Mouse (Mus musculus) left cerebral cortex, postnatal 10 days (tissue): Measurements from ENCODE around the gene Cdk15. TPM values are rescaled to one million over a fixed set of nuclear protein-coding genes. Genes with fewer than 3 reads are reported as not detected.

ENCODE experiments used
- DNase-seq, 2 experiments: peaks; one replicate each; pipeline ENCODE4 v3.0.0; 2021 to 2022; ENCODE audit warnings: low spot score in 2 of 2, mixed read lengths in 1 of 2; ENCODE audit errors: extremely low spot score in 1 of 2
- intact Hi-C: fragments of 180-260 bp; cut with DNase I; formaldehyde crosslinking; loops from one replicate; pipeline ENCODE4 v1.15.1; 2025
- total RNA-seq, 2 experiments: library from RNA; stranded (reverse); gene quantifications; 2 replicates each; pipeline ENCODE4 v1.2.3; 2021

The Cdk15 gene
- total RNA-seq, 2 experiments from 2014 or later: 0.45 to 0.60 TPM

DNA sequence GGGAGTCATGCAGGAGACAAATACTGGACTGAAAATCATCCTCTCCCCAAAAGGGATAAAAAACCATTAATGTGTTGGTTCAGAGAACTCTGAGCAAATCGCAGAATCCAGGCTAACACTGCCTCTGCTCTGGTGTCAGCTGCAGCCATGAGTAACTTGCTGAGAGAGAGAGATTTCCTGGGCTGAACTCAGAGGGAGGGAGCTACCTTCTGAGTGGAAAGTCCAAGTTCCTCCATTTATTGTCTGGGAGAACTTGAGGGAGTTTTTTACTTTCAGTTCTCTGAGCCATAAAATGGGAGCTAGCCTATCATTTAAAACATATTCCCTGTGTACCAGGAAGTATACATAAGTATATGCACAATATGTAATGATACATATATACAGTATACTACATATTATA, 60.7 kb downstream of the Cdk15 start:
- no peak for DNase-seq
- intact Hi-C loops: loop anchor here (2.0 to 10.0 kb wide), 3 partner anchors 155 to 305 kb away; no protein-coding TSS in a partner anchor

DNA sequence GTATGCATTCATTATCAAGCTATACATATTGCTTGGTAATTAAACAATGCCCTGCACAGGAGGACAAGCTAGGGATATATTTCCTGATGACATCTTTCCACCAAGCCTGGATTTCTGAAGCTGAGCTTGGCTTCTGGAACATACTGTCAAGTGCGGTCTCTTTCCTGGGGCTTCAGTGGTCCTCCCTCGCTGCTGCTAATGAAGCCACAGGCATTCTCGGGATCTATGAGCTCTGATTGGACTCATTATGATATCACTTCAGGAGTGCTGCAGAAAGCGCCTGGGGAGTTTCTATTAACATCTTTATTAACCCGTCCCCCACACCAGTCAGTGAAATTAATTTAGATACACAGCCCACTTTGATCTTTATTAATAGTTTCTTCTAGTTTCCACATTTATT, 62.2 kb downstream of the Cdk15 start:
- DNase-seq: no peak
- intact Hi-C loops: loop anchor here (5.0 to 10.0 kb wide), 2 partner anchors 153 to 266 kb away; no protein-coding TSS in a partner anchor

DNA sequence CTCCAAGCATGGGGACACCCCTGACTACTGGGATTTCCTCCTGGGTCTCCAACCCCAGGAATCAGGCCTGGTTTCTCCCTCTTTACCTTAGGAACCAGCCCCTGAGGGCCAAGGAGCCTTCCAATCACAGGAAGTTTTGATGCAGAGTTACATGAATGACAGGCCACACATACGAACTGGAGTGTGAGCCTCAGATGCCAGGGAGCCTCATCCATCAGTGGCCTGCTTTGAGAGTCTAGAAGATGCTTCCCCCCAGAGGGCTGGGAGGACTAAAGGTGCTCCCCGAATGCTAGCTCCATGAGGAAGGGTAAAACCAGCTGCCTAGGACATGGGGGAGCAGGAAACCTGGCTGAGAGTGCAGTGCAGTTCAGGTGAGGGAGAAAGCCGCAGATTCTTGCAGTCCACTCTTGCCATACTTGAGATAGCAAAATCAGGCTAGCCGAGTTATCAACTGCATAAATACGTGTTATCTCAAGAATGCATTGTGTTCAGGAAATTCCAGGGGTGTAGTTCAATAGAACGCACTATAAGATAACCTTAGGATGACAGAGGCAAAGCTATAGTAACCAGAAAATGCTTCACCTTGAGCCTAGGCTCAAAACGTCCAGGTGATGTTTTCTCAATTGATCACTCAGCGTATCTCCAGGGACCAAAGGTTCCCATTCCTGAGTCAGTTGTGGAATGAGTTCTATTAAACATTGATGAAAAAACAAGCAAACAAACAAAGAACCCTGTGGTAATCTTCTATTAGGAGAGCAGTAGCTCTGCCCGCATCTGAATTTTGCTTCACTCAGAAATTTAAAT, 64.6 kb downstream of the Cdk15 start:
- DNase-seq: no peak
- intact Hi-C loops: no loop called here

DNA sequence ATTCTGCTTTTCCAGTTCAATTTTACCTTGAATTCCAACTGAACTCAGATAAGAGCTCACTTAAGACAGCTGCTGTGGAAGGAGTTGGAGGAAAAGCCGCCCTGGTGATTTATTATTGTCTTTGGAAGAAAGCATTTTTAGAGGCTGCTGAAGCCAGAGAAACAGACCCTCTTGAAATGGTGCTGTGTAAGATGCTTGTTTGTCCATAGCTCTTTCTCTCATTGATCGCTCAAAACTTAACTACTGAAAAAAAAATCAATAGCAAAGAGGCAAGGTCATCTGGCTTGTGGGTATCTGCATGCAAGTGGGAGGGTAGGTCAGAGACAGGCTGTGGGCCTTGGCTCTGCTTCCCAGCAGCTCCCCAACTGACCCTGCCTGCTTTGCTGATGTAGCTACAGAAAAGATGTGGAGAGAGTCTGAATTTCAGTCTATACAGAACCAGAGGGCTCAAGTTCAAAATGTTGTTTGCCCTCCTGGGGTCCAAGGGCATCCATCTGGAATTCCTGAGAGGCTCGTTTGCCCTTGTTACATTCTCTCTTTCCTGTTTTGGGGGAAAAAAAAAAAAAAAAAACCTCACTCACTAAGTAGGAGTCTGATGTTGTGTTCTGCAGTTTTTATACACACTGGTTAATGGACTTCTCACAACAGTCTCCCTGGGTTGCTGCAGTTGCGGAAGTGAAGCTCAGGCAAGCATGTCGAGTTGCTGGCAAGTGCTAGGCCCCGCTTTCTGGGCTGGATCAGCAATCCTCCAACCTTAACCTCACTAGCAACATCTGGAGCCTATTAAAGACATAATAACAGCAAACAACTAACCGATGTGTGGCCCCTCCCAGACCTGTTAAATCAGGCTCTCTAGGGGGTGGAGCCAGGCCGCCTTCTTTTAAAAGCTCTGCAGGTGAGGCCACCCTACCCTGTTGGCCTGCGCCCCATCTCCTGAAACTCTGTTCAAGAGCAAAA, 65.5 kb downstream of the Cdk15 start:
- intact Hi-C loops: no loop called here
- no peak for DNase-seq

DNA sequence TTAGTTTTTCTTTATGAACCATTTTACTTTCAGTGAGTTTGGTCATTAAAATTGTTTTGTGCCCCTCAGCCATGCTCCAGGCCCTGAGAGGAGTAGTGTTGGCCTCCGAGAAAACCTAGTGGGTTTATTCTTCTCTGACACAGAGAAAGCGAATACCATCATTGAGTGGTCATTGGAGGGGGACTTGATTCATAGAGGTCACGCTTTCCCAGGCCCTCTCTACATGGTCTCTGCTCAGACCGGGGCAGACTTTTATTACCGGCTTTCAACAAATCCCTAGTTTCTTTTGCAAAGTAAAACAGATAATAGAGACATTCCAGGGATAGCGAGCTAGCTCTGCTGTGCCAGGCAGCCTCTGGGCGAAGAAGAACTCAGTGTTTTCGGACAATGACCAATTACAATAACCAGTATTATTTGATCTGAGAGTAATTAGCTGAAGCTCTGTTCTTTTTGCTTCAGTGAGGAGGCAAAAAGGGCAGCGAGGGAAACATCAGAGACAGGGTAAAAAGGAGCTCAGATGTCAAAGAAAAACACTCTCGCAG, 70.2 kb downstream of the Cdk15 start:
- no peak for DNase-seq
- intact Hi-C loops: no loop called here

DNA sequence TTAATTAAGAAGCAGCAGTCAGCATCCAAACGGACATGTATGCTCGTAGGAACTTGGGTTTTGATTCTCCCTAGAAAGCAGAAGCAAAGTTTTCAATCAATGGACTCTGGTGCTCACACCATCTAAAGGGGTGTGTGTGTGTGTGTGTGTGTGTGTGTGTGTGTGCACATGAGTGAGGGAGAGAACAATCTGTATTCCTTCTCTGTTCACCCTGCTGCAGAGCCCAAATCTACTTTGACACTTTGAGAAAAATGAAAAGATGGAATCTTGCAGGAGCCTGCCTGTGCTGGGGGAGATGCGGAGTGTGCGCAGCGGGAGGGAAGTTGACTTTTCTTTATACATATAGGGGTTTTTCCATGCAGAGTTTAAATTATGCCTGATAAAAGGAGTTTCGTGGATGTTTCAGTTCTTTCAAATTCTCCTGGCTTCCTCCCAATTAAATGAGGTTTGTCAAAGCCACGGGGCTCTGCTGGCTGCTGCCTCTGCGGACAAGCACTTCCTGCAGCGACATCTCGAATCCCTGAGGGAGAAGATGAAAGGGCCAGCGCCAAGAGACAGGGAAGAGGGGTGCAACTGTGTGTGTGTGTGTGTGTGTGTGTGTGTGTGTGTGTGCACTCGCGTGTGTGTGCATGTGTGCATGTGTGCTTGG, 76.2 kb downstream of the Cdk15 start:
- peak in 1 of 2 experiments; percentile 34 for DNase-seq
- intact Hi-C loops: no loop called here

DNA sequence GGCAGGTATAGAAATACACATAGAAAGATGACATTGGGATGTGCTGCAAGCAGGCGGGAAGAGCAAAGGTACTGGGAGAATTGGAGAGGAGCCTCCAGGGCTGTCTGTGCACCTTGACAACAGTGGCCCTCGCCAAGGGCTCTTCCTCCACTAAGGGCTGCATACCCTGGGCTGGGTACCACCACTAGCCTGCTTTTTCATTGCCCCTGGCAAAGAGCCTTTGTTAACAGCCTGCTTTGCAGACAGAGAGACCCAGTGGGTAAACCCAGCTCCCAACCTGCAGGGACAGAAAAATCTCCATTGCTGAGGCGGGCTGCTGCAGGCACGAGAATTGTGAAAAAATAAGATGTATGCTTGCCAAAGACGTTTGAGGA, 76.7 kb downstream of the Cdk15 start:
- intact Hi-C loops: no loop called here
- DNase-seq: no peak

DNA sequence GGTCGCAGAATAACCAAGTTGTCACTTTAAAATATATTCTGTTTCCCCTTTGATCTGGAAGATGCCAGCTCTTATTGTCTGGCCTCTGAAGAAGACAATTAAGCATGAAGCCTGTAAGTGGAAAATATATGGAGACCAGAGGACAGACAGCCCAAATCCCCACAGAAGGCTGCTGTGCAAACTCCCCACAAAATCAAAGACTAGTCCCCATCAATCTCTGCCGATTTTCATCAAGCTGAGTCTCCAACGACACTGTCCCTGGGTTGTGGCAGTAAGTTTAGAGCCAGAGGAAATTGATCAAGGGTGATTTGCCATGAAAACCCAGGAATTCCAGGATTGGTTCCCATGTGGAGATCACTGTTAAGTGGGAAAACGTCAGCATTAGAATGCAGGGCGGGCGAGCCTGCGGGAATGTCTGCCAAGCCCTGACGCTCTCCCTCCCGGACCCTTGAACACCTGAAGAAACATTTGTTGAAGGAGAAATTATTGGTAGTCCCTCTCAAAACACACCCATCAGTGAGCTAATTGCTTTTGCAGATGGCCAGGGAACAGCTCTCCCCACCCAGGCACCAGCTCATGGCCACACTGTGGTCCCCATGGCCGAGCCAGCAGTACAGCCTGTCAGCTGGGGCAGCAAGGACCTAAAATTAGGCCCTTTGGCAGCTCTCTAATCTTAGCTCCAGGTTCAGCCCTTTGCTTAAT, 77.3 kb downstream of the Cdk15 start:
- no peak for DNase-seq
- intact Hi-C loops: no loop called here

DNA sequence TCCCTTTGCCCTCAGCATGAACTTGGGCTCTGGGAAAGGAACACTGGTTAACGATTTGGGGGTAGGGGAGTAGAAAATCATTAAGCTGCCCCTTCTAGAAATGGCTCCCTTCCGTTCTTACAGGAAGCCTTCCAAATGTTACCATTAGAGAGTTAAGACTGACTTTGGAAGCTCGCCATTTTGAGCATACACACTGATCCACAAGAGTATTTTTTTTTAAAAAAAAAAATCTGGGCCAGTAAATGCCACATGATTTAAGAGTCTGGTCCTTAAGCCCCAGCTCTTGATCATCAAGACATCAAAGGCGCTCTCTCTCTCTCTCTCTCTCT, 77.8 kb downstream of the Cdk15 start:
- no peak for DNase-seq
- intact Hi-C loops: no loop called here

DNA sequence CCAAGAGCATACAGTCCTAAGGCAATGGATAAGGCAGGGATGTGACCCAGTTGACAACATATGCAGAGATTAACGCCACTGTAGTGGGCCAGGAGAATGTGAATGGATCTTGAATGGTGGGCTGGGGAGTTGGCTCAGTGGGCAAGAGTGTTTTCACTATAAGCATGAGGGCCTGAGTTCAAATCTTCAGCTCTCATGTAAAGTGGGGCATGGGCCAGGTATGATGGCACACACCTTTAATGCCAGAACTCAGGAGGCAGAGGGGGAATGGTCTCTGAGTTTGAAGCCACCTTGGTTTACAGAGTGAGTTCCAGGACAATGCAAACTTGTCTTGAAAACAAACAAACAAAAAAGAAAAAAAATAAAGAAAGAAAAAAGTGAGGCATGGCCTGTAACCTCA, 79.5 kb downstream of the Cdk15 start:
- DNase-seq: no peak
- intact Hi-C loops: no loop called here

DNA sequence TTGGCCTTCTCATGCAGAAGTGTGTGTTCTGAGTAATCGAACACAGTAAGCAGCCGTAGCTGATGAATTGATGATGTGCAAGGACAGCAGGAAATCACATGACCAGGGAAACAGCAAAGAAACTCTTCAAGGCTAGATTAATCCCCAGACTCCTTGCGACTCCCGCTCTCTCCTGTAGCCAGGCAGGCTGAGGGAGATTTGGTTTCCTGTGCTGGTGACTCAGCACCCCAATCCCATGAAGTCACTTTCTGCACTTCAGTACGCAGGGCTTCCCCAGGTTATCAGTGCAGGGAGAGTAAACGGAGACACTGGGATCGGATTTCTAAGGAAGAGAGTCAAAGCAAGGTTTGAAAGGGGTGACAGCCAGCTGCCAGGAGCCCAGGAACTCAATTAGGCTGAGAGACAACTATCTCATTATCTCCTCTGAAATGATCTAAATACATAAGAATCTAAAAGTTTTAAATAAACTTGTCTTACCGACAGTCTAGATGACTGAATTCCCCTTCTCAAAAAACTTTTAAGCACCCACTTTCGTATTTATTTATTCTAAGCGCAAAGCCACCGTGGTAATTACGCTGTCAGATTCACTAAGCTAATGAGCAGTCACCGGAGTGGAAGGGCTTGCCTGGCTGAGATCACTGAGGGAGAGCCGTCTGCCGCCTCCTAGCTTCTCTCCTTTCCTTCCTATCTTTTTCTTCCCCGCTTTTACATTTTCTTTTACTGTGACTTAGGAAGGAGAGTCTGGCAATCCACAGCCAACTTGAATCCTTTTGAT, 84.3 kb downstream of the Cdk15 start:
- DNase-seq: no peak
- intact Hi-C loops: loop anchor here (5.0 kb wide), 1 partner anchor 96 kb away; no protein-coding TSS in a partner anchor

DNA sequence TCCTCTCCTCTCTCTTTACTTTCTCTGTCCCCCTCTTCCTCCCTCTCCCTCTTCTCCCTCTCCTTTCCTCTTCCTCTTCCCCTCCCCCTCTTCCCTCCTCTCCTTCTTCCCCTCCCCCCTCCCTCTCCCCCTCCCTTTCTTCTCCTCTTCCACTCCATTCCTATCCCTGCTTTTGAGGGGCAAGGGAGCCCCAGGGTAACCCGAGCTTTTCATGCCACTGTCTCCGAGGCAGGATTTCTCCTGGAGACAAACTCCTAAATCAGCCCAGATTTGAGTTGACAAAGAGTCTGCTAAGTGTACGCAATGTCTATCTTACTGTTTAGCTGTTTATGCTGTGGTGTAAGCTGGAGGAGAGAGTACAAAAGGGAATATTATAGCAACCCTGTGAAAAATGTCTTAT, 85.0 kb downstream of the Cdk15 start:
- no peak for DNase-seq
- intact Hi-C loops: loop anchor here (5.0 kb wide), 1 partner anchor 96 kb away; no protein-coding TSS in a partner anchor

DNA sequence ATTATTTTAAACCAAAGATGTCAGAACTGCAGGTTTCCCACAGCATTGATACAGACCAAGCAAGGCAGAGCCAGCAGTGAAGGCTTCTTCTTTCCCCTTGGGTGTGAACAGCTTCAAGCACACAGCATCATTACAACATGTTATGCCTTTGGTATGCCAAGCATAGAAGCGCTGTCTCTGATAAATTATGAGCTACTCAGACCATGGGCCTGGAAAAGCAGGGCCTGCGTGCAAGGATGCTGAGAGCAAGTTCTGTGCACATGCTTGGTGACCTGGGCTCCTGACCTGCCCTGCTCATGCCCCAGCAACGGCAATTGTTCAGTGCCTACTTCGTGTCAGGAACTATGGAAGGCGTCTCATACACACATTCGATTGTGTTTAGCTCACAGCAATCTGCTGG, 85.4 kb downstream of the Cdk15 start:
- no peak for DNase-seq
- intact Hi-C loops: loop anchor here (5.0 kb wide), 1 partner anchor 95 kb away; no protein-coding TSS in a partner anchor

DNA sequence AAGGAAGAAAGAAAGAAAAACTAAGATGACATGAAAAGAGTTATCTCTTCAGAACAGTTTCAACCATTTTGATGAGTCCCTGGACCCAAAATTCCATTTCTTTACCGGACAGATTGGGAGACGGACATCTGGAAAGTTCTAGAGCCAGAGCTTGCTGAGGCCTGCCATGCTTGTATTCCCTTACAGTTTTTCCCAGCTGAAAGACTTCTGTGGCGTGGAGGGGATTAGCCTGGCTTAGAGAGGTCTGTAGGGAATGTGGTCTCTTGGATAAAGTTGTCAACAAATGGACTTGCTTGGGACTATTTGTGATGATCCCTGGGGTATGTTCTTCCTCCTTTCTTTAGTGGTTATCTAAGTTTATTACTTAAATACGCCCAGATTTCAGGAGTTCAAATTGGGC, 96.0 kb downstream of the Cdk15 start:
- intact Hi-C loops: no loop called here
- no peak for DNase-seq

DNA sequence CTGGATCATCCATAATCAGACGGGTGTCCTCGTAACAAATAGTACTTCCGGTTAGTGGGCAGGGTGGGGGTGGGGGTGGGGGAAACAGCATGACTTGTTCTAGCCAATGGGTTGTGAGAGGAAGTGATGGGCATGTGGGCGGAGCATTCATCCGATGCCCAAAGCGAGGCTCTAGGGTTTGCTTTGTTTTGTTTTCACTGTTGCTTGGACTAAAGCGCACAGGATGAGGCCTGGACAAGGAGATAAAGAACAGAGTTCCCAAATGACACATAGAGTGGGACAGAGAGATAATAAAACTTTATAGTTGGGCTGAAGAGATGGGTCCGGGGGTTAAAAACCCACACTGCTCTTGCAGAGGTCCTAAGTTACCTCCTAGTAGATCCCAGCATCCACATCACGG, 98.7 kb downstream of the Cdk15 start:
- no peak for DNase-seq
- intact Hi-C loops: no loop called here

DNA sequence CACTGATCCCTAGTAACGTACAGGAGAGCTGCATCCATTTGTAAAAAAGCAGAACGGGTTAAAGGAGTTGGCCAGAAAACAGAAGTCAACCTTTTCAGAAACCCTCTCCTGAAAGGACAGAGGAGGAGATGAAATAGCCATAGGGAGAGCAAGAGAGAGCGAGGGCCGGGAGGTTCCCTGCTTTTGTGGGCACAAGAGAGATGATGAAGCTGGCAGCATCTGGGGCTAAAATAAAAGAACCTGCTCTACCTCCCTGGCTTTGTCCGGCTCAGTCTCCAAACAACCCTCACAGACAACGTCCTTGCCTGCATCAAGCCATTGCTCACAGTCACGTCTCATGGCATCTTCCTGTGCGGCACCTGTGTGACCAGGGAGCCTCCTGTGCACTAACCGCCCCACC, 102.4 kb downstream of the Cdk15 start:
- intact Hi-C loops: no loop called here
- DNase-seq: no peak

DNA sequence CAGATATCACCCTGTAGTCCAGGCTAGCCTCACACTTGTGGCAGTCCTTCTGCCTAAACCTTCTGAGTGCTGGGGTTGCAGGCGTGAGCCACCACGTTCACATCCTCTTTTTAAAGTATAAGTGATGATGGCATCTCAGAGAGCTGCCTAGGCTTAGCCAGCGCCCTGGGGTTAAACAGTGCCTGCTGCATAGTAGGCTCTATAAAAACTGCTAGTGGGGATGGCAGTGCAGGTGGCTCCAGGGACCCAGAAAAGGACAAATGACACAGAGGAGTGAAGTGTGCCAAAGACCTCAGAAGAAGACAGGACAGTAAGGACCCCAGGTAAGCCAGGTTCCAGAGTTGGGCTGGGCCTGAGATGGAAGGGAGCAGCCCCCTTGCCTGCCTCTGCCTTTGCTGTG, 104.1 kb downstream of the Cdk15 start:
- intact Hi-C loops: no loop called here
- DNase-seq: no peak

DNA sequence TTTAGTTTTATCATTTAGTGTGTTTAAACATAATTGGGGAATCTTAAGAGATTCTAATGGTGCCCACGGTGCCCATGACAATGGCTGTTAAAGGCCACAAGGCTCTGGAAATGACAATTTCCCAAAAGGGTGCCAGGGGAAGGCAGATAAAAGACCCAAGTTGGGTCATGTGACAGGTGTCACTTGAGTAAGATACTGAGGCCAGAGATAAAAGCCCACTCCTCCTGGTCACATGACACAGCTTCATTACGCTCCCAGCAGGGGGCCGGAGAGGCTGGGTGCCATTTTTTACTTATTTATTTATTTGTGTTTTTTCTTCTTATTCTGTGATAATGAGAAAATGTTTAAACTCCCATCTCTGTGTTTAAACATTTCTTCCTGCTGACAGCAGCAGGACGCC, 104.8 kb downstream of the Cdk15 start:
- no peak for DNase-seq
- intact Hi-C loops: no loop called here
